Mouse (Mus musculus) heart, embryonic 13.5 days (tissue): ENCODE results near the gene Grap. TPM values are rescaled to one million over a fixed set of nuclear protein-coding genes. Genes with fewer than 3 reads are reported as not detected.

Source experiments
- ATAC-seq: fragments of 200-750 bp; cut with Nextera tagmentation; 2 replicates; pipeline ENCODE4 v1.8.0; 2017; ENCODE audit warnings: moderate TSS enrichment; ENCODE audit not compliant: insufficient number of reproducible peaks, low FRiP score, low TSS enrichment; ENCODE audit errors: extremely low read depth
- H3K27ac ChIP-seq: fragments of 300-500 bp; sonication (generic); replicated peaks from 2 replicates; pipeline ENCODE4 v1.5.1; 2015; ENCODE audit warnings: moderate library complexity, mild to moderate bottlenecking, inconsistent platforms
- H3K27me3 ChIP-seq: fragments of 300-500 bp; sonication (generic); replicated peaks from 2 replicates; pipeline ENCODE4 v1.6.1; 2015; ENCODE audit warnings: mild to moderate bottlenecking, inconsistent platforms
- H3K36me3 ChIP-seq: fragments of 300-500 bp; sonication (generic); 2 replicates; pipeline ENCODE4 v1.6.1; 2015; ENCODE audit warnings: mild to moderate bottlenecking, inconsistent platforms
- H3K4me1 ChIP-seq: fragments of 300-500 bp; sonication (generic); 2 replicates; pipeline ENCODE4 v1.6.1; 2015; ENCODE audit warnings: inconsistent platforms
- H3K4me2 ChIP-seq: fragments of 300-500 bp; sonication (generic); 2 replicates; pipeline ENCODE4 v1.6.1; 2015; ENCODE audit warnings: inconsistent platforms, mild to moderate bottlenecking, moderate library complexity
- H3K4me3 ChIP-seq: fragments of 300-500 bp; sonication (generic); 2 replicates; pipeline ENCODE4 v1.5.1; 2015; ENCODE audit warnings: moderate library complexity, mild to moderate bottlenecking, inconsistent platforms
- H3K9ac ChIP-seq: fragments of 300-500 bp; sonication (generic); 2 replicates; pipeline ENCODE4 v1.6.1; 2015; ENCODE audit warnings: inconsistent platforms, mild to moderate bottlenecking, moderate library complexity
- H3K9me3 ChIP-seq: fragments of 300-500 bp; sonication (generic); 2 replicates; pipeline ENCODE4 v1.6.1; 2016; ENCODE audit warnings: inconsistent platforms
- WGBS: fragments of 180-500 bp; shearing (Covaris S2); methylation state at CpG from one replicate; pipeline ENCODE4 v1.1.7; 2015; ENCODE audit warnings: mixed read lengths; 5-methylcytosine and 5-hydroxymethylcytosine counted together
- polyA plus RNA-seq: library from polyadenylated mRNA; unstranded; fragments of >200 nt; fragmentation: Nextera tagmentation; extraction: Ambion mirVana; gene quantifications from 2 replicates; pipeline ENCODE4 v1.2.1, GENCODE M21; 2015

Gene Grap
- polyA plus RNA-seq, 1 experiment from 2014 or later, result 11.2 TPM

GRCm38 (mm10) chr11:61715130-61715529 lies 62.1 kb downstream of the Grap start:
- ATAC-seq, result no peak
- 51% methylated on average over 6 of the region's 6 CpGs for WGBS

GRCm38 (mm10) chr11:61717990-61718389 lies 64.9 kb downstream of the Grap start:
- no peak for ATAC-seq
- Histone ChIP-seq H3K9me3 (no peaks in the 10 kb centered on the region), H3K4me1 (peaks cover 4% of the 10 kb centered on the region; the same call in 1 of the 2 replicates), H3K4me3 (no peak overlapping the region), H3K9ac (no peak overlapping the region), H3K4me2 (no peak overlapping the region), H3K36me3 (no peaks in the 10 kb centered on the region), H3K27ac (no peak overlapping the region), H3K27me3 (no peaks in the 10 kb centered on the region)
- 51% methylated on average over 5 of the region's 5 CpGs for WGBS

More at GRCm38 (mm10) chr11:61715130-61715529, 62.1 kb downstream of the Grap start:
- H3K27ac ChIP-seq, result no peak overlapping the region
- no peak overlapping the region for H3K4me3 ChIP-seq
- H3K36me3 ChIP-seq, result no peaks in the 10 kb centered on the region
- H3K27me3 ChIP-seq, result no peaks in the 10 kb centered on the region
- no peaks in the 10 kb centered on the region for H3K9me3 ChIP-seq
- no peak overlapping the region for H3K9ac ChIP-seq
- no peak overlapping the region for H3K4me2 ChIP-seq
- peaks cover 4% of the 10 kb centered on the region; the same call in 1 of the 2 replicates for H3K4me1 ChIP-seq

GRCm38 (mm10) chr11:61719387-61719786 lies 66.3 kb downstream of the Grap start:
- 54% methylated on average over 3 of the region's 3 CpGs for WGBS
- no peak overlapping the region for H3K4me3 ChIP-seq
- peaks cover 4% of the 10 kb centered on the region; the same call in 1 of the 2 replicates for H3K4me1 ChIP-seq
- H3K9me3 ChIP-seq, result no peaks in the 10 kb centered on the region
- no peaks in the 10 kb centered on the region for H3K36me3 ChIP-seq
- H3K9ac ChIP-seq, result no peak overlapping the region
- ATAC-seq, result no peak
- no peak overlapping the region for H3K27ac ChIP-seq
- no peak overlapping the region for H3K4me2 ChIP-seq
- no peaks in the 10 kb centered on the region for H3K27me3 ChIP-seq

- H3K27me3 ChIP-seq, result no peaks in the 10 kb centered on the region
- 63% methylated on average over 8 of the region's 8 CpGs for WGBS
- no peak overlapping the region for H3K4me3 ChIP-seq
- H3K27ac ChIP-seq, result no peak overlapping the region
- no peak overlapping the region for H3K4me2 ChIP-seq
- ATAC-seq, result no peak
- H3K36me3 ChIP-seq, result no peaks in the 10 kb centered on the region
- H3K4me1 ChIP-seq, result peaks cover 3% of the 10 kb centered on the region; the same call in 1 of the 2 replicates
- no peaks in the 10 kb centered on the region for H3K9me3 ChIP-seq
- H3K9ac ChIP-seq, result no peak overlapping the region
Observed at GRCm38 (mm10) chr11:61719826-61720225, 66.8 kb downstream of the Grap start.

GRCm38 (mm10) chr11:61720636-61721035 lies 67.6 kb downstream of the Grap start, which contains the start of gene Slc5a10:
TSS of gene Slc5a10 (minus strand) at chr11:61720826.
- H3K4me1 ChIP-seq, result no peaks in the 10 kb centered on the region
- no peaks in the 10 kb centered on the region for H3K27me3 ChIP-seq
- ATAC-seq, result no peak
- no peak within 1 kb of the TSS for H3K27ac ChIP-seq
- 67% methylated on average over 3 of the region's 3 CpGs for WGBS
- H3K4me2 ChIP-seq, result no peak within 1 kb of the TSS
- no peaks in the 10 kb centered on the region for H3K36me3 ChIP-seq
- H3K9ac ChIP-seq, result no peak within 1 kb of the TSS
- no peaks in the 10 kb centered on the region for H3K9me3 ChIP-seq
- no peak within 1 kb of the TSS for H3K4me3 ChIP-seq

- no peak for ATAC-seq
- WGBS, result 76% methylated on average over 5 of the region's 5 CpGs
- no peaks in the 10 kb centered on the region for H3K4me1 ChIP-seq
Observed at GRCm38 (mm10) chr11:61722077-61722476, 69.0 kb downstream of the Grap start.

More at GRCm38 (mm10) chr11:61722077-61722476, 69.0 kb downstream of the Grap start:
- Histone ChIP-seq H3K9me3 (no peaks in the 10 kb centered on the region), H3K36me3 (peaks cover 5% of the 10 kb centered on the region), H3K4me2 (no peak overlapping the region), H3K27ac (no peak overlapping the region), H3K9ac (no peak overlapping the region), H3K27me3 (no peaks in the 10 kb centered on the region), H3K4me3 (no peak overlapping the region)

Other genes with a start within 250 kb of the Grap start
- 0.33 and 0.52 TPM in 2 replicates for gene Rnf112, start 199.1 kb upstream of the Grap start, polyA plus RNA-seq
- 114 and 126 TPM in 2 replicates for gene Mfap4, start 167.8 kb upstream of the Grap start, polyA plus RNA-seq
- 28.8 and 29.6 TPM in 2 replicates for gene Mapk7, start 158.9 kb upstream of the Grap start, polyA plus RNA-seq
- gene B9d1, start 148.1 kb upstream of the Grap start, polyA plus RNA-seq, result 13.6 and 14.2 TPM in 2 replicates
- 19.8 and 20.5 TPM in 2 replicates for gene Epn2, start 73.6 kb upstream of the Grap start, polyA plus RNA-seq
- gene Fam83g, start 30.8 kb downstream of the Grap start, polyA plus RNA-seq, result 1.5 and 1.6 TPM in 2 replicates
- 0.07 TPM in 1 of 2 replicates, not detected in the other for gene Slc5a10, start 67.6 kb downstream of the Grap start, polyA plus RNA-seq
- gene Prpsap2, start 108.8 kb downstream of the Grap start, polyA plus RNA-seq, result 17.0 and 19.0 TPM in 2 replicates
- gene Ulk2, start 201.8 kb downstream of the Grap start, polyA plus RNA-seq, result 10.4 and 11.2 TPM in 2 replicates